22 mouse cellular contexts compared by ENCODE assay signal in the genomic region with DNA sequence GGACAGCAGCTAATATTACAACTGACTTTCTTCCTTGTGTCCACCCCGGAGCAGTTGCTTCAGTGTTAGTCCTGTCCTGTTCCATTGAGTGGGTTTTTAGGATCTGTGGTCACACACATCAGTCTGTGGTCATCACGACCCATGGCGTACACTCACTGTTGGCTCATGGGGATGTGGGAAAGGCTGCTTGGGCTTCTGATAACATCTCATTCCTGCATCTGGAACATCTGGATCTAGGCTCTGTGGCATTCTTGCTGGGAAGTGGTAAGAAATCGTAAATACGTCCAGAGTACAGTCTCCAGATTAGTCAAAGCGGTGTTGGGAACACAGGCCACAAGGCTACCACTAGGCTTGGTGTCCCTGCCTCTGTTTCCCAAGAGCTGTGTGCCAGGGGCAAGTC.
"Had no signal": no experiment of that assay in that cellular context is flagged by ENCODE, and none has a peak within 500 bp of the region (broad histone marks: within the 10 kb centered on the region; RNA-seq: fewer than 3 reads in every experiment).

No protein-coding gene starts in this region.

- DNase-seq: liver, postnatal 0 days; lung, adult 2 months; lung, postnatal 14 days; lung, postnatal 36 days; midbrain, embryonic 14.5 days; retina, postnatal 1 day; right cerebral cortex, adult 18-20 months; right cerebral cortex, postnatal 25 days; right cerebral cortex, postnatal 4 days; spleen, adult 18-20 months; thymus, adult 18-20 months; thymus, postnatal 14 days; thymus, postnatal 36 days had no signal

- H3K4me1 ChIP-seq: liver, embryonic 15.5 days; megakaryocyte, embryonic 14.5 days; neural tube, embryonic 13.5 days; neural tube, embryonic 15.5 days had no signal

- ATAC-seq: liver, postnatal 0 days; lung, postnatal 0 days; midbrain, embryonic 16.5 days had no signal

- H3K4me3 ChIP-seq: liver, embryonic 15.5 days; lung, embryonic 15.5 days; megakaryocyte, embryonic 14.5 days; neural tube, embryonic 13.5 days; neural tube, embryonic 15.5 days had no signal

- H3K9me3 ChIP-seq: liver, embryonic 15.5 days; lung, embryonic 15.5 days; neural tube, embryonic 13.5 days; neural tube, embryonic 15.5 days had no signal

- H3K9ac ChIP-seq: liver, embryonic 15.5 days; liver, postnatal 0 days; lung, embryonic 15.5 days; neural tube, embryonic 13.5 days; neural tube, embryonic 15.5 days had no signal

- H3K36me3 ChIP-seq: liver, embryonic 15.5 days; lung, embryonic 15.5 days; neural tube, embryonic 13.5 days; neural tube, embryonic 15.5 days had no signal

- H3K27me3 ChIP-seq: liver, embryonic 15.5 days; lung, embryonic 15.5 days; neural tube, embryonic 13.5 days; neural tube, embryonic 15.5 days had no signal

- H3K4me2 ChIP-seq: liver, embryonic 15.5 days; lung, embryonic 15.5 days; midbrain, embryonic 11.5 days; neural tube, embryonic 13.5 days; neural tube, embryonic 15.5 days had no signal

- H3K27ac ChIP-seq: liver, embryonic 15.5 days; lung, embryonic 15.5 days; macrophage; neural tube, embryonic 13.5 days; neural tube, embryonic 15.5 days had no signal
